Mouse (Mus musculus) ES-Bruce4 (cell line): ENCODE measurements at regions not wholly inside any gene's neighbourhood (a gene's known extent, or its start where the extent isn't known, plus 50 kb on each side); places are given as distances from the start of the nearest gene placed in this dataset.
"Not testable (repeated sequence)": the region's sequence is repeated elsewhere in the genome, so short reads cannot be mapped to it uniquely, and the experiment has no call there.

ENCODE experiments used
- H3K27ac ChIP-seq: 2 replicates; pipeline ENCODE4 v1.5.1; 2012; ENCODE audit warnings: low read length, inconsistent platforms; ENCODE audit not compliant: insufficient read depth
- H3K27me3 ChIP-seq: 2 replicates; pipeline ENCODE4 v1.6.1; 2012; ENCODE audit warnings: mild to moderate bottlenecking, low read length, inconsistent platforms; ENCODE audit not compliant: control insufficient read depth, poor library complexity, insufficient read depth, severe bottlenecking
- H3K36me3 ChIP-seq: 2 replicates; pipeline ENCODE4 v1.6.1; 2012; ENCODE audit warnings: inconsistent platforms, mild to moderate bottlenecking, low read length, moderate library complexity; ENCODE audit not compliant: control insufficient read depth, poor library complexity, insufficient read depth, severe bottlenecking
- H3K4me1 ChIP-seq: one replicate; pipeline ENCODE4 v1.8.1; 2011; ENCODE audit warnings: low read length; ENCODE audit not compliant: control insufficient read depth, insufficient read depth
- H3K4me3 ChIP-seq: 2 replicates; pipeline ENCODE4 v1.5.1; 2011; ENCODE audit warnings: low read depth, mild to moderate bottlenecking, low read length
- H3K9ac ChIP-seq: 2 replicates; pipeline ENCODE4 v1.6.1; 2012; ENCODE audit warnings: low read depth, mild to moderate bottlenecking, inconsistent platforms; ENCODE audit not compliant: poor library complexity, severe bottlenecking
- H3K9me3 ChIP-seq: replicated peaks from 2 replicates; pipeline ENCODE4 v1.6.1; 2012; ENCODE audit warnings: mild to moderate bottlenecking, low read length, inconsistent platforms; ENCODE audit not compliant: control insufficient read depth, poor library complexity, insufficient read depth, severe bottlenecking
- CTCF ChIP-seq: IDR thresholded peaks from one replicate; pipeline ENCODE4 v1.8.1; 2011; ENCODE audit warnings: low read depth, low read length
- EP300 ChIP-seq: IDR thresholded peaks from 2 replicates; pipeline ENCODE4 v1.6.1; 2011; ENCODE audit warnings: low read depth, low read length; ENCODE audit not compliant: insufficient read depth
- POLR2A ChIP-seq: IDR thresholded peaks from one replicate; pipeline ENCODE4 v1.8.1; 2011; ENCODE audit warnings: low read length; ENCODE audit not compliant: insufficient read depth

GRCm38 (mm10) chr10:3171366-3171765, 96.2 kb downstream of the H60c start:
- Histone ChIP-seq H3K9ac (no peak overlapping the region), H3K4me3 (no peak overlapping the region), H3K9me3 (no peaks in the 10 kb centered on the region), H3K36me3 (no peaks in the 10 kb centered on the region), H3K4me1 (no peaks in the 10 kb centered on the region), H3K27ac (no peak overlapping the region), H3K27me3 (no peaks in the 10 kb centered on the region)
- no peak for TF ChIP-seq POLR2A
- TF ChIP-seq EP300, result no peak
- no peak for TF ChIP-seq CTCF

GRCm38 (mm10) chr10:3155542-3155941, 112.0 kb downstream of the H60c start:
- H3K36me3 ChIP-seq, result no peaks in the 10 kb centered on the region
- H3K27ac ChIP-seq, result no peak overlapping the region
- no peaks in the 10 kb centered on the region for H3K4me1 ChIP-seq
- 0 out of 2 replicates have a peak, but pooled peaks cover 4% of the 10 kb centered on the region for H3K9me3 ChIP-seq
- H3K27me3 ChIP-seq, result no peaks in the 10 kb centered on the region
- TF ChIP-seq POLR2A (no peak), CTCF (no peak), EP300 (no peak)
- H3K9ac ChIP-seq, result no peak overlapping the region
- H3K4me3 ChIP-seq, result no peak overlapping the region

GRCm38 (mm10) chr10:3148171-3148570, 119.4 kb downstream of the H60c start:
- Histone ChIP-seq H3K4me3 (no peak overlapping the region), H3K27me3 (no peaks in the 10 kb centered on the region), H3K9ac (no peak overlapping the region), H3K4me1 (no peaks in the 10 kb centered on the region), H3K9me3 (0 out of 2 replicates have a peak, but pooled peaks cover under 1% of the 10 kb centered on the region), H3K27ac (no peak overlapping the region), H3K36me3 (no peaks in the 10 kb centered on the region)
- TF ChIP-seq CTCF (no peak), EP300 (no peak), POLR2A (no peak)

GRCm38 (mm10) chr10:3139306-3139705, 128.3 kb downstream of the H60c start:
- no peaks in the 10 kb centered on the region for H3K27me3 ChIP-seq
- no peak overlapping the region for H3K9ac ChIP-seq
- no peaks in the 10 kb centered on the region for H3K9me3 ChIP-seq
- no peak overlapping the region for H3K4me3 ChIP-seq
- H3K4me1 ChIP-seq, result no peaks in the 10 kb centered on the region
- no peak for TF ChIP-seq POLR2A
- no peak for TF ChIP-seq EP300
- TF ChIP-seq CTCF, result no peak
- H3K36me3 ChIP-seq, result no peaks in the 10 kb centered on the region
- no peak overlapping the region for H3K27ac ChIP-seq

- Histone ChIP-seq H3K36me3 (no peaks in the 10 kb centered on the region), H3K27ac (no peak overlapping the region), H3K4me3 (no peak overlapping the region), H3K27me3 (no peaks in the 10 kb centered on the region), H3K4me1 (no peaks in the 10 kb centered on the region), H3K9ac (no peak overlapping the region), H3K9me3 (no peaks in the 10 kb centered on the region)
- TF ChIP-seq POLR2A (no peak), EP300 (no peak), CTCF (no peak)
These were observed 140.1 kb downstream of the H60c start for GRCm38 (mm10) chr10:3127491-3127890.

GRCm38 (mm10) chr10:3117451-3118070, 150.0 kb downstream of the H60c start:
- Histone ChIP-seq H3K4me3 (no peak overlapping the region), H3K27me3 (no peaks in the 10 kb centered on the region), H3K9me3 (peaks cover 12% of the 10 kb centered on the region), H3K4me1 (no peaks in the 10 kb centered on the region), H3K27ac (no peak overlapping the region), H3K9ac (no peak overlapping the region), H3K36me3 (no peaks in the 10 kb centered on the region)
- TF ChIP-seq POLR2A (no peak), EP300 (no peak), CTCF (no peak)

- not testable (repeated sequence) for H3K9ac ChIP-seq, H3K4me1 ChIP-seq, H3K27ac ChIP-seq, H3K4me3 ChIP-seq, H3K36me3 ChIP-seq, H3K27me3 ChIP-seq
- peaks cover 12% of the 10 kb centered on the region for H3K9me3 ChIP-seq
These were observed 153.2 kb downstream of the H60c start for GRCm38 (mm10) chr10:3114421-3114820.

GRCm38 (mm10) chr10:3107955-3108354, 159.6 kb downstream of the H60c start:
- not testable (repeated sequence) for H3K4me1 ChIP-seq, H3K9ac ChIP-seq, H3K27ac ChIP-seq, H3K4me3 ChIP-seq, H3K9me3 ChIP-seq, H3K36me3 ChIP-seq, H3K27me3 ChIP-seq
